Mouse (Mus musculus) embryo, embryonic 10 days (tissue): ENCODE measurements around the gene Enoph1.

Experiments used
- DNase-seq: peaks from one replicate; pipeline ENCODE4 v3.0.0-alpha.2; 2015; ENCODE audit warnings: low spot score

Enoph1 gene

GRCm38 (mm10) chr5:100040281-100040784, 548 bp downstream of the Enoph1 start:
- peak; percentile 52 for DNase-seq

GRCm38 (mm10) chr5:100041272-100041671, 1.5 kb downstream of the Enoph1 start:
- DNase-seq = no peak

- no peak for DNase-seq
Observed at GRCm38 (mm10) chr5:100042467-100042866, 2.7 kb downstream of the Enoph1 start.

GRCm38 (mm10) chr5:100043361-100043760, 3.6 kb downstream of the Enoph1 start:
- no peak for DNase-seq

- DNase-seq = no peak
Observed at GRCm38 (mm10) chr5:100044030-100044429, 4.2 kb downstream of the Enoph1 start.

- no peak for DNase-seq
Observed at GRCm38 (mm10) chr5:100044621-100045020, 4.8 kb downstream of the Enoph1 start.

- DNase-seq = no peak
Observed at GRCm38 (mm10) chr5:100046096-100046495, 6.3 kb downstream of the Enoph1 start.

- DNase-seq = no peak
Observed at GRCm38 (mm10) chr5:100047143-100047640, 7.4 kb downstream of the Enoph1 start.

GRCm38 (mm10) chr5:100047871-100048270, 8.1 kb downstream of the Enoph1 start:
- DNase-seq = no peak

GRCm38 (mm10) chr5:100049904-100050303, 10.1 kb downstream of the Enoph1 start:
- DNase-seq = no peak

GRCm38 (mm10) chr5:100052728-100053127, 12.9 kb downstream of the Enoph1 start:
- no peak for DNase-seq

GRCm38 (mm10) chr5:100054807-100055547, 15.2 kb downstream of the Enoph1 start:
- DNase-seq = no peak

GRCm38 (mm10) chr5:100055866-100056369, 16.1 kb downstream of the Enoph1 start:
- no peak for DNase-seq

GRCm38 (mm10) chr5:100057461-100058209, 17.9 kb downstream of the Enoph1 start:
- no peak for DNase-seq

GRCm38 (mm10) chr5:100058729-100059128, 18.9 kb downstream of the Enoph1 start:
- DNase-seq = no peak

- no peak for DNase-seq
Observed at GRCm38 (mm10) chr5:100059326-100059725, 19.5 kb downstream of the Enoph1 start.

GRCm38 (mm10) chr5:100060876-100061275, 21.1 kb downstream of the Enoph1 start:
- no peak for DNase-seq

- no peak for DNase-seq
Observed at GRCm38 (mm10) chr5:100067579-100067978, 27.8 kb downstream of the Enoph1 start.

GRCm38 (mm10) chr5:100069526-100069925, 29.7 kb downstream of the Enoph1 start:
- no peak for DNase-seq

GRCm38 (mm10) chr5:100070255-100070654, 30.5 kb downstream of the Enoph1 start:
- peak; percentile 83 for DNase-seq

GRCm38 (mm10) chr5:100071541-100071940, 31.8 kb downstream of the Enoph1 start:
- DNase-seq = no peak

- no peak for DNase-seq
Observed at GRCm38 (mm10) chr5:100072557-100072956, 32.8 kb downstream of the Enoph1 start.

GRCm38 (mm10) chr5:100074571-100074970, 34.8 kb downstream of the Enoph1 start:
- DNase-seq = no peak
